Mouse (Mus musculus) liver, postnatal 0 days (tissue): ENCODE data around the gene Taf3. TPM values are rescaled to one million over a fixed set of nuclear protein-coding genes. Genes with fewer than 3 reads are reported as not detected.

Experiments used
- ATAC-seq: fragments of 200-750 bp; cut with Nextera tagmentation; 2 replicates; pipeline ENCODE4 v1.8.0; 2017; ENCODE audit warnings: mild to moderate bottlenecking, moderate library complexity
- DNase-seq: peaks from one replicate; pipeline ENCODE4 v3.0.0-alpha.2; 2016
- H3K27ac ChIP-seq: fragments of 300-500 bp; sonication (generic); 2 replicates; pipeline ENCODE4 v1.5.1; 2014; ENCODE audit warnings: antibody characterized with exemption, moderate library complexity, mild to moderate bottlenecking, low read depth
- H3K27me3 ChIP-seq: fragments of 300-500 bp; sonication (generic); 2 replicates; pipeline ENCODE4 v1.6.1; 2014; ENCODE audit warnings: low read length, control low read depth, mixed read lengths; ENCODE audit not compliant: insufficient read depth
- H3K36me3 ChIP-seq: fragments of 300-500 bp; sonication (generic); replicated peaks from 2 replicates; pipeline ENCODE4 v1.6.1; 2014; ENCODE audit warnings: mild to moderate bottlenecking, control low read depth, low read length, moderate library complexity, mixed read lengths; ENCODE audit not compliant: insufficient read depth
- H3K4me1 ChIP-seq: fragments of 300-500 bp; sonication (generic); 2 replicates; pipeline ENCODE4 v1.6.1; 2014; ENCODE audit warnings: antibody characterized with exemption, mild to moderate bottlenecking, control low read depth; ENCODE audit not compliant: insufficient read depth
- H3K4me2 ChIP-seq: fragments of 300-500 bp; sonication (generic); 2 replicates; pipeline ENCODE4 v1.6.1; 2014; ENCODE audit warnings: low read depth, mild to moderate bottlenecking, low read length, moderate library complexity, mixed read lengths
- H3K4me3 ChIP-seq: fragments of 300-500 bp; sonication (generic); 2 replicates; pipeline ENCODE4 v1.5.1; 2014; ENCODE audit warnings: low read depth, low read length
- H3K9ac ChIP-seq: fragments of 300-500 bp; sonication (generic); replicated peaks from 2 replicates; pipeline ENCODE4 v1.6.1; 2014; ENCODE audit warnings: mild to moderate bottlenecking, moderate library complexity
- H3K9me3 ChIP-seq: fragments of 300-500 bp; sonication (generic); 2 replicates; pipeline ENCODE4 v1.6.1; 2016; ENCODE audit warnings: mild to moderate bottlenecking, control low read depth, low read length, mixed read lengths
- CTCF ChIP-seq: sonication (generic); IDR thresholded peaks from 2 replicates; pipeline ENCODE4 v1.5.1; 2016; ENCODE audit warnings: antibody characterized with exemption, low read depth
- EP300 ChIP-seq: IDR thresholded peaks from 2 replicates; pipeline ENCODE4 v1.6.1; 2016; ENCODE audit warnings: antibody characterized with exemption, low read depth, mild to moderate bottlenecking
- WGBS: fragments of 180-500 bp; shearing (Covaris S2); extraction: QIAGEN DNeasy Blood & Tissue Kit; methylation state at CpG from one replicate; pipeline ENCODE4 v1.1.7; 2014; ENCODE audit not compliant: insufficient replicate concordance; 5-methylcytosine and 5-hydroxymethylcytosine counted together
- polyA plus RNA-seq: library from polyadenylated mRNA; unstranded; fragments of >200 nt; fragmentation: Nextera tagmentation; extraction: Ambion mirVana; gene quantifications from 2 replicates; pipeline ENCODE4 v1.2.1, GENCODE M21; 2015

Taf3 gene
- polyA plus RNA-seq, 1 experiment from 2014 or later: 5.7 TPM

GRCm38 (mm10) chr2:9879092-9879491 lies 169.3 kb downstream of the Taf3 start:
- peak; percentile 47 for ATAC-seq
- Histone ChIP-seq H3K27ac (peak overlapping the region; percentile 62; the same call in 1 of the 2 replicates), H3K27me3 (peaks cover 92% of the 10 kb centered on the region), H3K4me3 (peak overlapping the region; percentile 62), H3K9ac (peak overlapping the region; percentile 50), H3K4me2 (peak overlapping the region; percentile 97), H3K9me3 (no peaks in the 10 kb centered on the region), H3K36me3 (no peaks in the 10 kb centered on the region), H3K4me1 (peaks cover 38% of the 10 kb centered on the region)
- TF ChIP-seq EP300 (no peak), CTCF (no peak)
- under 1% methylated on average over 22 of the region's 22 CpGs for WGBS
- no peak for DNase-seq

GRCm38 (mm10) chr2:9878564-9879081 lies 169.8 kb downstream of the Taf3 start:
- 1% methylated on average over 27 of the region's 33 CpGs for WGBS
- Histone ChIP-seq H3K9ac (peak overlapping the region; percentile 50), H3K27me3 (peaks cover 88% of the 10 kb centered on the region), H3K4me2 (peak overlapping the region; percentile 97), H3K9me3 (no peaks in the 10 kb centered on the region), H3K4me1 (peaks cover 34% of the 10 kb centered on the region), H3K4me3 (peak overlapping the region; percentile 62), H3K36me3 (no peaks in the 10 kb centered on the region), H3K27ac (peak overlapping the region; percentile 62; the same call in 1 of the 2 replicates)
- TF ChIP-seq CTCF (no peak), EP300 (no peak)
- ATAC-seq (no peak), DNase-seq (peak; percentile 49)

- Histone ChIP-seq H3K4me3 (peak overlapping the region; percentile 62), H3K27me3 (peaks cover 85% of the 10 kb centered on the region), H3K36me3 (no peaks in the 10 kb centered on the region), H3K4me1 (peaks cover 30% of the 10 kb centered on the region), H3K9me3 (no peaks in the 10 kb centered on the region), H3K9ac (peak overlapping the region; percentile 50), H3K27ac (no peak overlapping the region), H3K4me2 (peak overlapping the region; percentile 97)
- DNase-seq (no peak), ATAC-seq (no peak)
- 2% methylated on average over 19 of the region's 19 CpGs for WGBS
- TF ChIP-seq EP300 (no peak), CTCF (no peak)
Observed at GRCm38 (mm10) chr2:9877966-9878563, 170.3 kb downstream of the Taf3 start.

- no peak for TF ChIP-seq EP300
- no peak for TF ChIP-seq CTCF
- H3K27ac ChIP-seq: no peak overlapping the region
Observed at GRCm38 (mm10) chr2:9877326-9877690, 171.1 kb downstream of the Taf3 start.

DNA sequence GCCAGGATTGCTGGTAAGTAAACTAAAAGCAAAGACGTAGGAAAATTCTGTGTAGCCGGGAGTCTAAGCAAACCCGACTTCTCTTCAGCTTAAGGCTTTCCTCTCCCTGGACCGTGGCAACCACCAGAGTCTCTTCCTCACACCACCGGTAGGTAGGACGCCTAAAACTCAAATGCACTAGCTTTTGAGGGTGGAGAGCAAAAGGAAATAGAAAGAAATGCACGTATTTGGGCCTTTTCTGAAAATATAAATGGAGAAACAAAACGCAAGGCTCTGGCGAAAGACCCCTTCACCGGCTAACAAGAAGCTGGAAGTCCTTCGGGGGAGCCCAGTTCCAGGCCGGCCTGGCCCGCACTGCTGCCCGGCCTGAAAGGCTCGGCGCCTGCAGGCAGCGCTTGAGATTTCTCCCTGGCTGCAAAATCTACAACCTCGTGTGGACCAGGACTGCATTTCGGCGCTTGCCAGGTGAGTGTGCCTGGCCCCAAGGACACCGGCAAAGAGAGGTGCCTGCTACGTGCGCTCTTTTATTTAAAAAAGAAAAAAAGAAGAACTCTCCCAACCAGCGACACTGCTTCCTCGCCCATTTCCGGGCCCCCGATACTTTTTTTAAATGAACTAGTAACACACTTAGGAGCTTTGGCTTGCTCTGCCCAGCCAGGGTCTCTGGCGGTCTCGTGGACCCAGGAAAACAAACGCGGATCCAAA lies 171.6 kb downstream of the Taf3 start:
- Histone ChIP-seq H3K27me3 (peaks cover 72% of the 10 kb centered on the region), H3K9me3 (no peaks in the 10 kb centered on the region), H3K4me3 (peak overlapping the region; percentile 62), H3K27ac (0 out of 2 replicates have a peak overlapping the region, but pooled peaks have one; percentile 6), H3K9ac (peak overlapping the region; percentile 27; the same call in 1 of the 2 replicates), H3K4me2 (peak overlapping the region; percentile 97), H3K36me3 (no peaks in the 10 kb centered on the region), H3K4me1 (peaks cover 28% of the 10 kb centered on the region)
- no peak for TF ChIP-seq CTCF
- TF ChIP-seq EP300: no peak
- DNase-seq (no peak), ATAC-seq (no peak)
- WGBS: 6% methylated on average over 31 of the region's 31 CpGs

More at GRCm38 (mm10) chr2:9877326-9877690, 171.1 kb downstream of the Taf3 start:
- H3K4me3 ChIP-seq: peak overlapping the region; percentile 62
- WGBS: under 1% methylated on average over 35 of the region's 35 CpGs
- no peaks in the 10 kb centered on the region for H3K36me3 ChIP-seq
- H3K9me3 ChIP-seq: no peaks in the 10 kb centered on the region
- ATAC-seq (no peak), DNase-seq (peak; percentile 47)
- peak overlapping the region; percentile 97 for H3K4me2 ChIP-seq
- peaks cover 78% of the 10 kb centered on the region for H3K27me3 ChIP-seq
- H3K4me1 ChIP-seq: peaks cover 28% of the 10 kb centered on the region
- H3K9ac ChIP-seq: peak overlapping the region; percentile 27; the same call in 1 of the 2 replicates

GRCm38 (mm10) chr2:9875676-9876357 lies 172.6 kb downstream of the Taf3 start:
- 46% methylated on average over 12 of the region's 12 CpGs for WGBS
- no peak overlapping the region for H3K9ac ChIP-seq
- no peak for ATAC-seq
- no peak overlapping the region for H3K27ac ChIP-seq
- peaks cover 18% of the 10 kb centered on the region for H3K4me1 ChIP-seq
- H3K27me3 ChIP-seq: peaks cover 63% of the 10 kb centered on the region
- peak overlapping the region; percentile 97 for H3K4me2 ChIP-seq
- TF ChIP-seq CTCF (no peak), EP300 (no peak)
- H3K36me3 ChIP-seq: no peaks in the 10 kb centered on the region
- H3K9me3 ChIP-seq: no peaks in the 10 kb centered on the region
- no peak for DNase-seq
- peak overlapping the region; percentile 62 for H3K4me3 ChIP-seq
